Mouse (Mus musculus): Measurements from ENCODE around the gene Thsd7b.
"Not testable (repeated sequence)": the region's sequence is repeated elsewhere in the genome, so short reads cannot be mapped to it uniquely, and the experiment has no call there.

Gene Thsd7b

DNA sequence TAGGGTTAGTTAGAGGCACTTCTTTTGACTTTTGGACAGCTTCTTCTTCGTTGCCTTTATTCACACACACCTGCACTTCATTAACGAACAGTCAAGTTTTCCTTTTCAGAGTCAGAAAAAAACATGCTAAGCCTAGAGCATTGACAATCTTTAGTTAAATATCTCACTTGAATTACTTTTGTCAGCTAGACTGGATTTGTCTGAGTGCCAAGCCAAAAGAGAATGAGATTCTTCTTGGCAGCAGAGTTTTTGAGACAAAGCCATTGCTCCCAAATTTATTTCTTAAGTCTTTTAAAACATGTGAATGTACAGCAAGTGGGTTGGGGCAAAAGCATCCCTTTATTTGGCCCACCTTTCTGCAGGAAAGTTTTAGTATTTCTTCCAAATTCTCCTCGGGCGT, 362.0 kb downstream of the Thsd7b start:
- H3K36me3 ChIP-seq (ENCODE audit: control insufficient read depth, insufficient read depth, low read length, poor library complexity, severe bottlenecking): no peaks in the 10 kb centered on the region
- H3K27me3 ChIP-seq (ENCODE audit: control insufficient read depth, insufficient read depth, low read length, poor library complexity, severe bottlenecking): no peaks in the 10 kb centered on the region
- DNase-seq (ENCODE audit: low read depth, low spot score): no peak

DNA sequence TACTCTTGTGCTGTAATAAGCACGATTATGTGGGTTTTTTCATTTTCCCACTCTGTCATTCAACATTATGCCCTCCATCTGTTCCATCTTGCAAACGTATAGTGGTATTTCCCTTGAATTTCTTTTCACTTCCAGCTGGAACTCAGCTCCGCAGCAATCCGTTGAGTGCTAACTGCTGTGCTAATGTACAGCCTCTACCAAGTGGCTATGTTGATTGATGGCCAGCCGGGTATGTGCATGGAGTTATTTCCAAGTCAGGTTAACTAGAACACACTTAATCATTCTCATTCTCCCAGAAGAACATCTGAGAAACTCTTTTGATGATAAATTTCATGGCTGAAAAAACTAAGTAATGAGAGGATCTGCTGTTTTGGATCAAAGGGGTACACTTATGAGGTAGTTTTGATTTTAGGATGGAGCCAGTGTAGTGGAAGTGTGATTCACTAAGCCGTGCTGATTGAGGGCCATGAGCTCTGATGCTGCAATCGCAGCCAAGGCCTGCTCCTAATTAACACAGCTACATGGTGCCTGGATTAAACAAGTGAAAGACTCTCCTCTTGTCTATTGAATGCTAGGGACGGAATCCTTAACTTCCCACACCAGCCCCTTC, 371.3 kb downstream of the Thsd7b start:
- no peaks in the 10 kb centered on the region for H3K27me3 ChIP-seq (ENCODE audit: control insufficient read depth, insufficient read depth, low read length, poor library complexity, severe bottlenecking)
- H3K36me3 ChIP-seq (ENCODE audit: control insufficient read depth, insufficient read depth, low read length, poor library complexity, severe bottlenecking): no peaks in the 10 kb centered on the region
- DNase-seq (ENCODE audit: low read depth, low spot score): no peak

- not testable (repeated sequence) for DNase-seq (ENCODE audit: low read depth, low spot score); H3K27me3 ChIP-seq (ENCODE audit: control insufficient read depth, insufficient read depth, low read length, poor library complexity, severe bottlenecking); H3K36me3 ChIP-seq (ENCODE audit: control insufficient read depth, insufficient read depth, low read length, poor library complexity, severe bottlenecking)
Observed at GRCm38 (mm10) chr1:129651448-129651847, 378.3 kb downstream of the Thsd7b start.

GRCm38 (mm10) chr1:129658045-129658444, 384.9 kb downstream of the Thsd7b start:
- no peaks in the 10 kb centered on the region for H3K36me3 ChIP-seq (ENCODE audit: control insufficient read depth, insufficient read depth, low read length, poor library complexity, severe bottlenecking)
- no peak for DNase-seq (ENCODE audit: low read depth, low spot score)
- no peaks in the 10 kb centered on the region for H3K27me3 ChIP-seq (ENCODE audit: control insufficient read depth, insufficient read depth, low read length, poor library complexity, severe bottlenecking)

DNA sequence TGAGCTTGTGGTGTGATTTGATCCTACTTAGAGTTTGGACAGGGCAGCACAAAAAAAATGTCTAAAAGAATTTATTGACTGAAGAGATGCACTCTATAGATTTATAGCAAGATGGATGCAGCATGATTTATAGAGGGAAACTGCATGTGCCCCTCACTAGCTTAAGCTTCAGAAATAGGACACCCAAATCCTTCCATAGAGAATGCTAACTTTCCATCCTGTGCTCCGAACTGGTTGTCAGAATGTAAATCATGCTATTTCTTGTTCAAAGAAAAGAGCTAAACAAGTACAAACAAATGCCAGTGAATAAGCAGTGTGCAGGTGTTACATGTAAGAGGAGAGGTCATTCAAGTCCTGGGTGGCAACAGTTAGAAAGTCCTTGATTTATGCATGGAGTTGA, 402.8 kb downstream of the Thsd7b start:
- DNase-seq (ENCODE audit: low read depth, low spot score): no peak
- no peaks in the 10 kb centered on the region for H3K36me3 ChIP-seq (ENCODE audit: control insufficient read depth, insufficient read depth, low read length, poor library complexity, severe bottlenecking)
- no peaks in the 10 kb centered on the region; the same call in 1 of the 2 replicates for H3K27me3 ChIP-seq (ENCODE audit: control insufficient read depth, insufficient read depth, low read length, poor library complexity, severe bottlenecking)

- H3K36me3 ChIP-seq (ENCODE audit: control insufficient read depth, insufficient read depth, low read length, poor library complexity, severe bottlenecking): no peaks in the 10 kb centered on the region
- H3K27me3 ChIP-seq (ENCODE audit: control insufficient read depth, insufficient read depth, low read length, poor library complexity, severe bottlenecking): no peaks in the 10 kb centered on the region; the same call in 1 of the 2 replicates
- DNase-seq (ENCODE audit: low read depth, low spot score): no peak
Observed at GRCm38 (mm10) chr1:129678851-129679250, 405.7 kb downstream of the Thsd7b start.

- DNase-seq (ENCODE audit: low read depth, low spot score): no peak
- Histone ChIP-seq H3K27me3 (ENCODE audit: control insufficient read depth, insufficient read depth, low read length, poor library complexity, severe bottlenecking) (no peaks in the 10 kb centered on the region), H3K36me3 (ENCODE audit: control insufficient read depth, insufficient read depth, low read length, poor library complexity, severe bottlenecking) (no peaks in the 10 kb centered on the region)
Observed at GRCm38 (mm10) chr1:129705701-129706100, 432.6 kb downstream of the Thsd7b start.

GRCm38 (mm10) chr1:129712706-129713105, 439.6 kb downstream of the Thsd7b start:
- Histone ChIP-seq H3K27me3 (ENCODE audit: control insufficient read depth, insufficient read depth, low read length, poor library complexity, severe bottlenecking) (no peaks in the 10 kb centered on the region), H3K36me3 (ENCODE audit: control insufficient read depth, insufficient read depth, low read length, poor library complexity, severe bottlenecking) (no peaks in the 10 kb centered on the region)
- no peak for DNase-seq (ENCODE audit: low read depth, low spot score)

- no peak for DNase-seq (ENCODE audit: low read depth, low spot score)
- Histone ChIP-seq H3K36me3 (ENCODE audit: control insufficient read depth, insufficient read depth, low read length, poor library complexity, severe bottlenecking) (no peaks in the 10 kb centered on the region), H3K27me3 (ENCODE audit: control insufficient read depth, insufficient read depth, low read length, poor library complexity, severe bottlenecking) (no peaks in the 10 kb centered on the region)
Observed at GRCm38 (mm10) chr1:129713571-129713970, 440.5 kb downstream of the Thsd7b start.

DNA sequence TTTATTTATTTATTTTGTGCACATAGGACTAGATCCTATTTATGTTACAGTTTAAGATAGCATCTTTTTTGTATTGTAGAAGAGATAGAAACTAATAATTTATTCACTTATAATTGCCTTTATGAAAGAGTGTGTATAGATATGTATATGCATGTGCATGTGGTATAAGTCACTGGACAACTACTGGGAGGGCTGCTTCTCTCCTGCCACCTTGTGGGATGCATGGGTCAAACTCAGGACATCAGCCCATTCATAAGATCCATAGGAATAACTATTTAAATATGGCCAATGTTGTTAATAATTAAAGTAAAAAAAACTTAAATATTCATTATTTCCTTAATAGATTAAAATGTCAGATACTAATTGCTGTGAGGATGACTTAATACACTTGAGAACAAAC, 446.5 kb downstream of the Thsd7b start:
- no peak for DNase-seq (ENCODE audit: low read depth, low spot score)
- Histone ChIP-seq H3K36me3 (ENCODE audit: control insufficient read depth, insufficient read depth, low read length, poor library complexity, severe bottlenecking) (no peaks in the 10 kb centered on the region), H3K27me3 (ENCODE audit: control insufficient read depth, insufficient read depth, low read length, poor library complexity, severe bottlenecking) (no peaks in the 10 kb centered on the region)

- Histone ChIP-seq H3K36me3 (ENCODE audit: control insufficient read depth, insufficient read depth, low read length, poor library complexity, severe bottlenecking) (no peaks in the 10 kb centered on the region), H3K27me3 (ENCODE audit: control insufficient read depth, insufficient read depth, low read length, poor library complexity, severe bottlenecking) (no peaks in the 10 kb centered on the region)
- DNase-seq (ENCODE audit: low read depth, low spot score): no peak
Observed at GRCm38 (mm10) chr1:129731991-129732390, 458.9 kb downstream of the Thsd7b start.

- Histone ChIP-seq H3K36me3 (ENCODE audit: control insufficient read depth, insufficient read depth, low read length, poor library complexity, severe bottlenecking) (no peaks in the 10 kb centered on the region), H3K27me3 (ENCODE audit: control insufficient read depth, insufficient read depth, low read length, poor library complexity, severe bottlenecking) (no peaks in the 10 kb centered on the region)
- no peak for DNase-seq (ENCODE audit: low read depth, low spot score)
Observed at GRCm38 (mm10) chr1:129747595-129747994, 474.5 kb downstream of the Thsd7b start.

DNA sequence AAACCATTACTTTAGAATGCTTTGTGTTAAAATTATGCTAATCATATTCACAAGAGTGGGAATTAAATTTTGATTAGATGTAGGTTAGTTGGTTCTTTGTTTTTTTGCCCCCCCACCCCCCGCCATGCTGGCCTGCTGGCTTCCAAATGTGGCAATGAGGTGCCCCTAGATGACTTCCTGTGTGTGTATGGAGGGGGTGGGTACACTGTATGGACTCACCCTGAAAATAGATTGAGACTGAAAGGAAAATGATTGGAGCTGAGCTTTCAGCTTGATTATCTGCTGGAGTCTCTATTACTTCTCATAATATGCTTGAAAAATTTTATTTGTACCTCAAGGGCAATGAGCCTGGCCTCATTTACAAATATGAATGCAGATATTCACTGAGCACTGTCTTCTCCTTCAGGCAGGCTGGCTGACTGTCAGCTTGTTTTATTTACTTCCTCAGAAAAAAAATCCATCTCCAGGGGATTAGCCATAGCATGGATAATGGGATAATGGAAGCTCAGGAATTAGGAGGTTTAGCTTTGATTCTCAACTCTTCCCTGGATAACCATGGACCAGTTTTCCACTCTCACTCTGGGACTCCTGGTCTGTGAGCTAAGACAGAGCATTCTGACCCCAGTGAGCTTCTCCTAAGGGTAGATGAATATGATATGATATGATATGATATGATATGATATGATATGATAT, 483.6 kb downstream of the Thsd7b start:
- no peaks in the 10 kb centered on the region for H3K36me3 ChIP-seq (ENCODE audit: control insufficient read depth, insufficient read depth, low read length, poor library complexity, severe bottlenecking)
- no peak for DNase-seq (ENCODE audit: low read depth, low spot score)

DNA sequence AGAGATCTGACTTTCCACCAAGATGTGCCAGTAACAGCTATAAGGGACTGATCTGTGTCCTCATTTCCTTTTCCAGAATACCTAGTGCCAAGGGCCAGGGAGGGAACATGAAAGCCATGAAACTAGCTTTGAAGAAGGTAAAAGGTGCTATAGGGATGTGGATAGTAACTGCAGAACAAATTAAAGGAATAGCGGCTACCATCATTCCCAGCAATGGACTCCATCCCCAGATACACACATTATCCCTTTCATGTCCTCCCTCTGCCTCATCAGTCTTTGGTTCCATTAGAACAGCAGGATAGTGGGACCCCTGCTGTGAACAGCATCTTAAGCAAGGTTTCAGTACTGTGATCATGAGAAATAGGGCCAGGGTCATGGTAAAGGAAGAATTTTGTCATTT, 485.9 kb downstream of the Thsd7b start:
- Histone ChIP-seq H3K36me3 (ENCODE audit: control insufficient read depth, insufficient read depth, low read length, poor library complexity, severe bottlenecking) (no peaks in the 10 kb centered on the region), H3K27me3 (ENCODE audit: control insufficient read depth, insufficient read depth, low read length, poor library complexity, severe bottlenecking) (no peaks in the 10 kb centered on the region)
- DNase-seq (ENCODE audit: low read depth, low spot score): no peak

More for the DNA sequence above, 483.6 kb downstream of the Thsd7b start:
- H3K27me3 ChIP-seq (ENCODE audit: control insufficient read depth, insufficient read depth, low read length, poor library complexity, severe bottlenecking): no peaks in the 10 kb centered on the region

- no peaks in the 10 kb centered on the region for H3K27me3 ChIP-seq (ENCODE audit: control insufficient read depth, insufficient read depth, low read length, poor library complexity, severe bottlenecking)
- no peak for DNase-seq (ENCODE audit: low read depth, low spot score)
- H3K36me3 ChIP-seq (ENCODE audit: control insufficient read depth, insufficient read depth, low read length, poor library complexity, severe bottlenecking): no peaks in the 10 kb centered on the region
Observed at GRCm38 (mm10) chr1:129761234-129761633, 488.1 kb downstream of the Thsd7b start.

GRCm38 (mm10) chr1:129764748-129765147, 491.6 kb downstream of the Thsd7b start:
- Histone ChIP-seq H3K27me3 (ENCODE audit: control insufficient read depth, insufficient read depth, low read length, poor library complexity, severe bottlenecking) (no peaks in the 10 kb centered on the region), H3K36me3 (ENCODE audit: control insufficient read depth, insufficient read depth, low read length, poor library complexity, severe bottlenecking) (no peaks in the 10 kb centered on the region)
- DNase-seq (ENCODE audit: low read depth, low spot score): no peak
